Mouse (Mus musculus) bone marrow, adult 2 months (tissue): ENCODE results near the gene Impad1. TPM values are rescaled to one million over a fixed set of nuclear protein-coding genes. Genes with fewer than 3 reads are reported as not detected.

Experiments
- H3K27ac ChIP-seq: fragments of 200-500 bp; 2 replicates; pipeline ENCODE4 v1.5.1; 2012; ENCODE audit warnings: low read depth, mild to moderate bottlenecking, control low read depth, inconsistent platforms, low read length; ENCODE audit not compliant: control insufficient read depth, poor library complexity, insufficient read depth
- H3K4me1 ChIP-seq: fragments of 200-500 bp; 2 replicates; pipeline ENCODE4 v1.6.1; 2011; ENCODE audit warnings: low read length; ENCODE audit not compliant: control insufficient read depth, insufficient read depth
- H3K4me3 ChIP-seq: fragments of 200-500 bp; replicated peaks from 2 replicates; pipeline ENCODE3; 2011; ENCODE audit warnings: mild to moderate bottlenecking, low read depth, low read length, control low read depth; ENCODE audit not compliant: control insufficient read depth
- CTCF ChIP-seq: fragments of 200-500 bp; IDR thresholded peaks from 2 replicates; pipeline ENCODE4 v1.5.1; 2011; ENCODE audit warnings: low read length, control low read depth; ENCODE audit not compliant: control insufficient read depth, insufficient read depth
- POLR2A ChIP-seq: fragments of 200-500 bp; IDR thresholded peaks from 2 replicates; pipeline ENCODE4 v1.6.1; 2011; ENCODE audit warnings: low read depth, mild to moderate bottlenecking, control low read depth, low read length, borderline replicate concordance; ENCODE audit not compliant: control insufficient read depth
- WGBS: fragments of 180-500 bp; shearing (Covaris S2); methylation state at CpG from one replicate; pipeline ENCODE4 v1.1.7; 2018; 5-methylcytosine and 5-hydroxymethylcytosine counted together
- polyA plus RNA-seq: library from polyadenylated mRNA; stranded (reverse); fragments of >200 nt; gene quantifications from 2 replicates; pipeline ENCODE4 v1.2.4, GENCODE M21; 2011; ENCODE audit warnings: low replicate concordance; ENCODE audit not compliant: missing spikeins, insufficient read depth, insufficient read length

Impad1 gene
- polyA plus RNA-seq, 1 experiment = 3.7 TPM

DNA sequence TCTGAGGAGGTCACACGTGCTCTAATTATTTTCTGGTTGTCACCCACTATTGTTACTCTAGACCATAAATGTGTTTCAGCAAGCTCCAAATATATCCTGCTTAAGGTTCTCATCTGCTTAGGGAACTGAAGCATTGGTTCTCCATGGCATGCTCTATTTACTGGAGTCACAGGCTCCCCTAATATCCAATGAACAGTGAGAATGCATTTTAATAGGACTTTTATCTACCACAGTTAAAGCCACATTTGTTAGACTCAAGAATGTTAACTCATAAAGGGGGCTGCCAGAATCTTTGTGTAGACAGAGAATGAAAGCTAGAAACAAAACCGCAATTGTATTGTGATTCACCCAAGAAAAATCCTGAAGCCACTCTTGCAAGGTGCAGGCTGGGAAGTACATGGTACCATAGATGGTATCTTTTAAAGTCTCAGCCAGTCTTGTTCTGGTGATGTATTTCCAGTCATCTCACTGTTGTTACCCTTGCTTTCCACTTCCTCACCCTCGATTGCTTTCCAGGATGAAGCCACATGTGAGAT is 66.8 kb downstream of the Impad1 start:
- WGBS = 49% methylated on average over 3 of the region's 3 CpGs
- Histone ChIP-seq H3K4me3 (no peak overlapping the region), H3K4me1 (no peaks in the 10 kb centered on the region), H3K27ac (no peak overlapping the region)
- TF ChIP-seq CTCF (no peak), POLR2A (no peak)

DNA sequence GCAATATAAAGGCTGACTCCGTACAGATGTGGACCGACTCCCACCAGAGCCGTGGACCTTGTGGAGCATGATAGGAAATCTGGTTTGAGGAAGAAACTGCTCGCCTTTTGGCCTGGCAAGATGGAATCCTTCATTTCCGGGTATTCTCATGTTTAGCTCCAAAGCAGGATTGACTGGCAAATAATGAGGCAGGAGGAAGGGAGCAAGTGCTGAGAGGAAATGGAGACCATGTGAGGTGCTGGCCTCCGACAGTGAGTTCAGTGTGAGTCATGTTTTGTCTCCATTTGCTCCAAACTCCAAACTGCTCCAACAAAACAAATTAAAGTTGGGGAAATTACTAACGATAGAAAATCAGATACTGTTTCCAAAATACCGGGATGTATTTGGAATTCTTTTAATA is 69.3 kb downstream of the Impad1 start:
- Histone ChIP-seq H3K4me1 (no peaks in the 10 kb centered on the region), H3K27ac (no peak overlapping the region), H3K4me3 (no peak overlapping the region)
- WGBS = 61% methylated on average over 8 of the region's 8 CpGs
- TF ChIP-seq CTCF (no peak), POLR2A (no peak)

DNA sequence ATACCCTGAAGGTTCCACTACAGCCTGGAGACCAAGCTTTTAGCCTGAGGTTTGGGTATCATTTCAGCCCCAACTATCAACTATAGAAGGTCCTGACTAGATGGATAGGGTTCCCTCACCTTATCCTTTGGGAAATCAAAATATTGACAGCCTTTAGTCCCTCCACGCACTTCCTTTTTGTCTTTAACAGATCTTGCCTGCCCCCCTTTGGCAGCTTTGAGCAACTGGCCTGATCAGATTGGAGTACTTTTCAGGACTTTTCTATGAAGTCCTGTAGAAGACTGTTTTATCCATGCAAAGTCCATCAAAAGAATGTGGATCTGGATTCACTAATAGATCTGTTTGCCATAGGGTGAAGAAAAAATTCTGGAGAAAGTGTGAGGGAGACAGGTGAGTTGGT is 71.1 kb downstream of the Impad1 start:
- TF ChIP-seq POLR2A (no peak), CTCF (no peak)
- 50% methylated on average over 1 of the region's 1 CpGs for WGBS
- H3K4me3 ChIP-seq = no peak overlapping the region
- no peak overlapping the region for H3K27ac ChIP-seq
- H3K4me1 ChIP-seq = no peaks in the 10 kb centered on the region

DNA sequence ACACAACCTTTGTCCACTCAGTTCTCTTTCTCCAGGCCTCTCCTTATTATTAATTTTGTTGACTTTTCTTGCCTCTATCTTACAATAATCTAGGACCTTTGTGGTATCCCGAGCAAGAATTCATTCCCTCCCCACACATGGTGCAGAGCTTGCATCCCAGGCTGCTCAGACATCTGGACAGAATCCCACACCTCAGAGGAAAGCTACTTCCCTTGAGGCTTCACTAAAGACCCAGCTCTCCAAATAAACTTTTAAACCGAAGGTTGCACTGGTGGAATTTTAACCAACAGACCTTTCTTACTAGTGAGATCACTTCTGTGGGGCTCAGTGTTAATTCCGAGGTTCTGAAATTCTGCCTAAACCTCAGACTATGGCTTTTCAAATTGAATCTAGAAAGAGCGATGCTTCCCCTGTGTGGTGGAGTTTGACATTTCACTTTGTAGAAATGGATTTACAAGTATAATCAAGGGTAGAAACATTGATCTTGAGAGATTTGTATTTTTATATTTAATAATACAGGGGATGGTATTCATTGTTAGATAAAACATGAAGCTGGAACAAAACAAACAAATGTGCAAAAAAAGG is 75.3 kb downstream of the Impad1 start:
- H3K4me1 ChIP-seq = no peaks in the 10 kb centered on the region
- no peak overlapping the region for H3K4me3 ChIP-seq
- WGBS = 63% methylated on average over 4 of the region's 4 CpGs
- TF ChIP-seq POLR2A = no peak
- TF ChIP-seq CTCF = no peak
- H3K27ac ChIP-seq = no peak overlapping the region
